Mouse (Mus musculus): Measurements from ENCODE around the gene Ccdc24. TPM values are rescaled to one million over a fixed set of nuclear protein-coding genes. Genes with fewer than 3 reads are reported as not detected.

Ccdc24 gene
- polyA plus RNA-seq, 1 experiment from 2014 or later: 0.41 TPM

DNA sequence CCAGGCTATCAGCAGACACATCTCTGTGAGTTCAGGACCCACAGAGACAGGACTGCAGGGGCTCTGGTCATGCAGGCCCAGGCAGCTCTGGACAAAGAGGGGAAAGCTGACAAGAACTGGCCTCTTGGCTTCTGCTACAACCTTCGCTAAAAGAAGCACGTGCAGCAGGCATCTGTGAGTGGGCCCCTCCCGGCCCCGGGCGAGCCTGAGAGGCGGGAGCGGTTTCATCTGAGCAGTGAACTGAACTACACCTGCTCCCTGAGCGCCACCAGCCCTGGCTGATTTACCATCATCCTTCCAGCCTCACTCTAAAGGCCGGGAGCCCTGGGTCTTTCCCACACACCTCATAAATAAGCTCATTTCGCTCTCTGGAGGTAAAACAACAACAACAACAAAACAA is 5.9 kb upstream of the Ccdc24 start:
- Histone ChIP-seq H3K36me3 (ENCODE audit: control insufficient read depth, insufficient read depth, low read length) (no peaks in the 10 kb centered on the region; the same call in 1 of the 2 replicates), H3K4me3 (ENCODE audit: low read depth, low read length) (no peak overlapping the region), H3K4me1 (replicated peaks; ENCODE audit: control insufficient read depth, insufficient read depth) (no peaks in the 10 kb centered on the region), H3K4me2 (replicated peaks; ENCODE audit: low read depth) (no peak overlapping the region), H3K9me3 (ENCODE audit: control insufficient read depth, low read length) (no peaks in the 10 kb centered on the region), H3K9ac (ENCODE audit: low read length) (no peak overlapping the region), H3K27ac (replicated peaks) (no peak overlapping the region), H3K27me3 (ENCODE audit: control insufficient read depth, insufficient read depth, low read length) (no peaks in the 10 kb centered on the region)
- WGBS: 53% methylated on average over 10 of the region's 10 CpGs
- no peak for TF ChIP-seq CTCF (IDR thresholded peaks at IDR 0.05; ENCODE audit: low read depth)
- no peak for TF ChIP-seq EP300 (optimal IDR thresholded peaks at IDR 0.05)
- no peak for ATAC-seq (ENCODE audit: low FRiP score, low TSS enrichment)
- DNase-seq (ENCODE audit: low spot score): no peak

GRCm38 (mm10) chr4:117873615-117874014 is 1.3 kb upstream of the Ccdc24 start:
- DNase-seq (ENCODE audit: low spot score) (no peak), ATAC-seq (ENCODE audit: low FRiP score, low TSS enrichment) (no peak)
- Histone ChIP-seq H3K4me1 (replicated peaks; ENCODE audit: control insufficient read depth, insufficient read depth) (no peaks in the 10 kb centered on the region), H3K4me2 (replicated peaks; ENCODE audit: low read depth) (no peak overlapping the region), H3K9ac (ENCODE audit: low read length) (no peak overlapping the region), H3K4me3 (ENCODE audit: low read depth, low read length) (no peak overlapping the region), H3K27me3 (ENCODE audit: control insufficient read depth, insufficient read depth, low read length) (no peaks in the 10 kb centered on the region), H3K27ac (replicated peaks) (no peak overlapping the region), H3K36me3 (ENCODE audit: control insufficient read depth, insufficient read depth, low read length) (no peaks in the 10 kb centered on the region; the same call in 1 of the 2 replicates), H3K9me3 (ENCODE audit: control insufficient read depth, low read length) (no peaks in the 10 kb centered on the region)
- WGBS: 89% methylated on average over 9 of the region's 9 CpGs
- TF ChIP-seq CTCF (IDR thresholded peaks at IDR 0.05; ENCODE audit: low read depth) (no peak), EP300 (optimal IDR thresholded peaks at IDR 0.05) (no peak)

DNA sequence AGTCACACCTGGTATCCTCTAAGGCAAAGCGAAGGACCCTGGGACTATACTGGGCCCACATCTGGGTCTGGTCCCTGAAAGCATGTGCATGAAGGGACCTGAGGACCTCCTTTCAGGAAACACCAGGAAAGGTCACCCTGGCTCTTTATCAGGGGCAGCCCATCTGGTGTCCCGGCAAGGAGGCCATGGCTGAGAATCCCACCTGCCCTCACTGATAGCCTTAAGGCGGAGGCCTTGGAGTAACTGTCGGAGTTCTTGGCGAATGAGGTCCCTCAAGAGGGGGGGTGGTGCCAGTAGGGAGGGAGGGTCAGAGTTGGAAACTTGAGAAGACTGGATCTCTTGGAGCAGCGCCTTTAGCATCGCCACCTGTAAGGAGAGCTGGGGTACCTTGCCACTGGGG is 570 bp downstream of the Ccdc24 start:
- Histone ChIP-seq H3K4me3 (ENCODE audit: low read depth, low read length) (no peak overlapping the region), H3K4me2 (replicated peaks; ENCODE audit: low read depth) (no peak overlapping the region), H3K27me3 (ENCODE audit: control insufficient read depth, insufficient read depth, low read length) (no peaks in the 10 kb centered on the region), H3K4me1 (replicated peaks; ENCODE audit: control insufficient read depth, insufficient read depth) (no peaks in the 10 kb centered on the region), H3K9me3 (ENCODE audit: control insufficient read depth, low read length) (no peaks in the 10 kb centered on the region), H3K9ac (ENCODE audit: low read length) (no peak overlapping the region), H3K36me3 (ENCODE audit: control insufficient read depth, insufficient read depth, low read length) (no peaks in the 10 kb centered on the region; the same call in 1 of the 2 replicates), H3K27ac (replicated peaks) (no peak overlapping the region)
- DNase-seq (ENCODE audit: low spot score) (no peak), ATAC-seq (ENCODE audit: low FRiP score, low TSS enrichment) (no peak)
- TF ChIP-seq CTCF (IDR thresholded peaks at IDR 0.05; ENCODE audit: low read depth) (no peak), EP300 (optimal IDR thresholded peaks at IDR 0.05) (no peak)
- 57% methylated on average over 7 of the region's 7 CpGs for WGBS

GRCm38 (mm10) chr4:117870437-117870836 is 1.9 kb downstream of the Ccdc24 start:
- H3K4me3 ChIP-seq (ENCODE audit: low read depth, low read length): no peak overlapping the region
- no peaks in the 10 kb centered on the region for H3K27me3 ChIP-seq (ENCODE audit: control insufficient read depth, insufficient read depth, low read length)
- no peak for TF ChIP-seq EP300 (optimal IDR thresholded peaks at IDR 0.05)
- no peak for TF ChIP-seq CTCF (IDR thresholded peaks at IDR 0.05; ENCODE audit: low read depth)
- H3K9ac ChIP-seq (ENCODE audit: low read length): no peak overlapping the region
- H3K9me3 ChIP-seq (ENCODE audit: control insufficient read depth, low read length): no peaks in the 10 kb centered on the region
- DNase-seq (ENCODE audit: low spot score) (no peak), ATAC-seq (ENCODE audit: low FRiP score, low TSS enrichment) (no peak)
- no peaks in the 10 kb centered on the region for H3K36me3 ChIP-seq (ENCODE audit: control insufficient read depth, insufficient read depth, low read length)
- H3K4me1 ChIP-seq (replicated peaks; ENCODE audit: control insufficient read depth, insufficient read depth): no peaks in the 10 kb centered on the region
- 44% methylated on average over 1 of the region's 1 CpGs for WGBS
- no peak overlapping the region for H3K4me2 ChIP-seq (replicated peaks; ENCODE audit: low read depth)
- H3K27ac ChIP-seq (replicated peaks): no peak overlapping the region

- Histone ChIP-seq H3K27ac (replicated peaks) (no peak overlapping the region), H3K9me3 (ENCODE audit: control insufficient read depth, low read length) (no peaks in the 10 kb centered on the region), H3K27me3 (ENCODE audit: control insufficient read depth, insufficient read depth, low read length) (no peaks in the 10 kb centered on the region), H3K4me1 (replicated peaks; ENCODE audit: control insufficient read depth, insufficient read depth) (no peaks in the 10 kb centered on the region), H3K36me3 (ENCODE audit: control insufficient read depth, insufficient read depth, low read length) (peaks cover 1% of the 10 kb centered on the region; the same call in 1 of the 2 replicates), H3K4me2 (replicated peaks; ENCODE audit: low read depth) (no peak overlapping the region), H3K4me3 (ENCODE audit: low read depth, low read length) (no peak overlapping the region), H3K9ac (ENCODE audit: low read length) (no peak overlapping the region)
- WGBS: 63% methylated on average over 9 of the region's 9 CpGs
- TF ChIP-seq CTCF (IDR thresholded peaks at IDR 0.05; ENCODE audit: low read depth) (no peak), EP300 (optimal IDR thresholded peaks at IDR 0.05) (no peak)
- no peak for DNase-seq (ENCODE audit: low spot score)
- ATAC-seq (ENCODE audit: low FRiP score, low TSS enrichment): no peak
Measured at GRCm38 (mm10) chr4:117869317-117869716, 3.0 kb downstream of the Ccdc24 start.

DNA sequence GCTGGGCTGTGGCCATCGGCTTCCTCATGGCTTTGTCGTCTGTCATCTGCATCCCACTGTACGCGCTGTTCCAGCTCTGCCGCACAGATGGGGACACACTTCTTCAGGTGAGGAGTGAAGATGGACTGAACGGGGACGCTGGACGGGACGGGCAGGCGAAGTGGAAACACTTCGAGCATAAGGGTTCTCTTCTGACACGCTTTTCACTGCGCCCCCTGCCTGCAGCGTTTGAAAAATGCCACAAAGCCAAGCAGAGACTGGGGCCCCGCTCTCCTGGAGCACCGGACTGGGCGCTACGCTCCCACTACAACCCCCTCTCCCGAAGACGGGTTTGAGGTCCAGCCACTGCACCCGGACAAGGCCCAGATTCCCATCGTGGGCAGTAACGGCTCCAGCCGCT is 4.5 kb downstream of the Ccdc24 start:
- TF ChIP-seq EP300 (optimal IDR thresholded peaks at IDR 0.05) (no peak), CTCF (IDR thresholded peaks at IDR 0.05; ENCODE audit: low read depth) (peak; percentile 81)
- H3K4me1 ChIP-seq (replicated peaks; ENCODE audit: control insufficient read depth, insufficient read depth): no peaks in the 10 kb centered on the region
- H3K4me3 ChIP-seq (ENCODE audit: low read depth, low read length): no peak overlapping the region
- H3K4me2 ChIP-seq (replicated peaks; ENCODE audit: low read depth): no peak overlapping the region
- no peaks in the 10 kb centered on the region for H3K27me3 ChIP-seq (ENCODE audit: control insufficient read depth, insufficient read depth, low read length)
- H3K36me3 ChIP-seq (ENCODE audit: control insufficient read depth, insufficient read depth, low read length): peaks cover 2% of the 10 kb centered on the region; the same call in 1 of the 2 replicates
- H3K27ac ChIP-seq (replicated peaks): no peak overlapping the region
- no peaks in the 10 kb centered on the region for H3K9me3 ChIP-seq (ENCODE audit: control insufficient read depth, low read length)
- WGBS: 20% methylated on average over 24 of the region's 24 CpGs
- ATAC-seq (ENCODE audit: low FRiP score, low TSS enrichment) (no peak), DNase-seq (ENCODE audit: low spot score) (peak; percentile 73)
- H3K9ac ChIP-seq (ENCODE audit: low read length): no peak overlapping the region
